ENCODE assay signal across 8 mouse cellular contexts in the genomic region with DNA sequence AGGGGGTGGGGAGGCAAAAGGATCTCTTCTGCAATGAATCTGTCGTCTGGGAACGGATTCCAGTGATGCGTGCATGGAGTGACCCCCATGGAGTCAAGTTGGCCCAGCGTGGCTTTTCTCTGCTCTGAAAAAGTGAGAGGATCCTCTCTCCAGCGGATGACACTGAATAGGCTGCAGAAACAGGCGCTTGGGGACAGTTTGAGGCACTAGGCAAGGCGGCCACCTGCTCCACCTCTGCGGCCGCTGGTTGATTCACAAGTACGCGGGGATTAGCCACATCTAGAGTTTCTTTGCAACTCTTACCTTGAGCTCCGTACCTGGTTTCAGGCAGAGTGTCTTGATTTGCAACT.
DNase-seq lines count a peak whose midpoint lies in the region; ATAC-seq and TF ChIP-seq lines count a peak whose summit lies in the region.

No protein-coding gene starts in this region.

- peak overlapping the region; percentile 63 for H3K4me2 ChIP-seq in intestine, embryonic 14.5 days (ENCODE audit: low read length)
- peak overlapping the region; percentile 77 for H3K4me2 ChIP-seq in midbrain, postnatal 0 days (ENCODE audit: low read depth, low read length, poor library complexity, severe bottlenecking)

- no peak for DNase-seq in layer of hippocampus, adult 2 months (ENCODE audit: low spot score in 2 of 2)
- DNase-seq in layer of hippocampus, postnatal 10 days (ENCODE audit: low spot score in 2 of 2): no peak
- no peak for DNase-seq in intestine, embryonic 14.5 days (ENCODE audit: low spot score)
- DNase-seq in midbrain, postnatal 0 days (ENCODE audit: low spot score): no peak
- DNase-seq in ovary, adult 18-20 months (ENCODE audit: low spot score): no peak
- DNase-seq in urinary bladder, postnatal 4 days (ENCODE audit: low spot score in 2 of 2): no peak

- no peaks in the 10 kb centered on the region for H3K36me3 ChIP-seq in intestine, embryonic 14.5 days (ENCODE audit: control insufficient read depth, insufficient read depth, low read length)
- H3K36me3 ChIP-seq in midbrain, postnatal 0 days (ENCODE audit: insufficient read depth, low read length): no peaks in the 10 kb centered on the region

- 3% methylated on average over 12 of the region's 12 CpGs for WGBS in intestine, embryonic 14.5 days
- 2% methylated on average over 12 of the region's 12 CpGs for WGBS in midbrain, postnatal 0 days

- H3K27ac ChIP-seq in layer of hippocampus, adult 2 months: peak overlapping the region; percentile 63
- H3K27ac ChIP-seq in embryonic fibroblast, embryonic 13.5 days (ENCODE audit: insufficient read depth, low read length): no peak overlapping the region
- no peak overlapping the region for H3K27ac ChIP-seq in intestine, embryonic 14.5 days (ENCODE audit: low read depth)
- H3K27ac ChIP-seq in midbrain, postnatal 0 days (ENCODE audit: low read depth, low read length): no peak overlapping the region

- peak overlapping the region; percentile 59 for H3K4me3 ChIP-seq in layer of hippocampus, adult 2 months
- peak overlapping the region; percentile 41 for H3K4me3 ChIP-seq in embryonic fibroblast, embryonic 13.5 days (ENCODE audit: insufficient read depth, low read length)
- peak overlapping the region; percentile 45 for H3K4me3 ChIP-seq in intestine, embryonic 14.5 days (ENCODE audit: low read depth, low read length)
- peak overlapping the region; percentile 38 for H3K4me3 ChIP-seq in midbrain, postnatal 0 days (ENCODE audit: low read depth, low read length)

- TF ChIP-seq CTCF in layer of hippocampus, adult 2 months (conservative IDR thresholded peaks at IDR 0.05): no peak
- TF ChIP-seq CTCF in embryonic fibroblast, embryonic 13.5 days (IDR thresholded peaks at IDR 0.05; ENCODE audit: borderline replicate concordance, insufficient read depth, low read length): no peak
- no peak for TF ChIP-seq CTCF in midbrain, postnatal 0 days (IDR thresholded peaks at IDR 0.05)

- no peaks in the 10 kb centered on the region for H3K9me3 ChIP-seq in intestine, embryonic 14.5 days (ENCODE audit: control insufficient read depth, low read length)
- no peaks in the 10 kb centered on the region for H3K9me3 ChIP-seq in midbrain, postnatal 0 days (ENCODE audit: low read length)

- H3K27me3 ChIP-seq in intestine, embryonic 14.5 days (replicated peaks; ENCODE audit: control insufficient read depth, insufficient read depth, low read length): no peaks in the 10 kb centered on the region
- H3K27me3 ChIP-seq in midbrain, postnatal 0 days (ENCODE audit: insufficient read depth, low read length): no peaks in the 10 kb centered on the region; the same call in 1 of the 2 replicates

- peaks cover 4% of the 10 kb centered on the region; the same call in 1 of the 2 replicates for H3K4me1 ChIP-seq in embryonic fibroblast, embryonic 13.5 days (ENCODE audit: control insufficient read depth, insufficient read depth, low read length)
- H3K4me1 ChIP-seq in intestine, embryonic 14.5 days (replicated peaks; ENCODE audit: control insufficient read depth, insufficient read depth, low read length): peaks cover 5% of the 10 kb centered on the region; the same call in 1 of the 2 replicates
- no peaks in the 10 kb centered on the region; the same call in 1 of the 2 replicates for H3K4me1 ChIP-seq in midbrain, postnatal 0 days (ENCODE audit: insufficient read depth, low read length)

- no peak overlapping the region; the same call in 1 of the 2 replicates for H3K9ac ChIP-seq in intestine, embryonic 14.5 days (ENCODE audit: low read length)
- no peak overlapping the region; the same call in 1 of the 2 replicates for H3K9ac ChIP-seq in midbrain, postnatal 0 days (replicated peaks; ENCODE audit: low read length, poor library complexity, severe bottlenecking)

- peak; percentile 52; the same call in 1 of the 2 replicates for ATAC-seq in intestine, embryonic 14.5 days (replicated peaks; ENCODE audit: low FRiP score, low TSS enrichment, low read depth)
- ATAC-seq in midbrain, postnatal 0 days (ENCODE audit: low FRiP score): no peak
- no peak for ATAC-seq in CD4-positive, CD25-positive, alpha-beta regulatory T cell, adult 4 months

- TF ChIP-seq POLR2A in embryonic fibroblast, embryonic 13.5 days (IDR thresholded peaks at IDR 0.05; ENCODE audit: low read depth, low read length): no peak
